Mouse (Mus musculus) lung, postnatal 0 days (tissue): ENCODE measurements around the gene Pomgnt2. TPM values are rescaled to one million over a fixed set of nuclear protein-coding genes. Genes with fewer than 3 reads are reported as not detected.

Source experiments
- ATAC-seq: fragments of 200-750 bp; cut with Nextera tagmentation; 2 replicates; pipeline ENCODE4 v1.8.0; 2017; ENCODE audit warnings: moderate library complexity
- DNase-seq: peaks from one replicate; pipeline ENCODE4 v3.0.0-alpha.2; 2016; ENCODE audit warnings: low spot score
- H3K27ac ChIP-seq: fragments of 300-500 bp; sonication (generic); 2 replicates; pipeline ENCODE4 v1.5.1; 2014; ENCODE audit warnings: antibody characterized with exemption, mild to moderate bottlenecking, low read length, mixed read lengths
- H3K27me3 ChIP-seq: fragments of 300-500 bp; sonication (generic); replicated peaks from 2 replicates; pipeline ENCODE4 v1.6.1; 2014; ENCODE audit warnings: low read length, mixed read lengths; ENCODE audit not compliant: insufficient read depth
- H3K36me3 ChIP-seq: fragments of 300-500 bp; sonication (generic); 2 replicates; pipeline ENCODE4 v1.6.1; 2014; ENCODE audit warnings: low read length, mixed read lengths; ENCODE audit not compliant: insufficient read depth
- H3K4me1 ChIP-seq: fragments of 300-500 bp; sonication (generic); 2 replicates; pipeline ENCODE4 v1.6.1; 2014; ENCODE audit warnings: antibody characterized with exemption, low read depth, low read length, mixed read lengths; ENCODE audit not compliant: insufficient read depth
- H3K4me2 ChIP-seq: fragments of 300-500 bp; sonication (generic); replicated peaks from 2 replicates; pipeline ENCODE4 v1.6.1; 2014; ENCODE audit warnings: low read depth, mild to moderate bottlenecking, low read length, moderate library complexity, mixed read lengths
- H3K4me3 ChIP-seq: fragments of 300-500 bp; sonication (generic); 2 replicates; pipeline ENCODE4 v1.5.1; 2014; ENCODE audit warnings: low read depth, low read length
- H3K9ac ChIP-seq: fragments of 300-500 bp; sonication (generic); replicated peaks from 2 replicates; pipeline ENCODE4 v1.6.1; 2014; ENCODE audit warnings: low read depth, mild to moderate bottlenecking
- H3K9me3 ChIP-seq: fragments of 300-500 bp; sonication (generic); 2 replicates; pipeline ENCODE4 v1.6.1; 2016; ENCODE audit warnings: low read length, mixed read lengths
- CTCF ChIP-seq: IDR thresholded peaks from 2 replicates; pipeline ENCODE4 v1.5.1; 2016; ENCODE audit warnings: antibody characterized with exemption, mild to moderate bottlenecking
- EP300 ChIP-seq: IDR thresholded peaks from 2 replicates; pipeline ENCODE4 v1.6.1; 2016; ENCODE audit warnings: antibody characterized with exemption, mild to moderate bottlenecking, control low read depth
- WGBS: fragments of 180-500 bp; shearing (Covaris S2); extraction: QIAGEN DNeasy Blood & Tissue Kit; methylation state at CpG from one replicate; pipeline ENCODE4 v1.1.7; 2014; 5-methylcytosine and 5-hydroxymethylcytosine counted together
- polyA plus RNA-seq: library from polyadenylated mRNA; unstranded; fragments of >200 nt; fragmentation: Nextera tagmentation; extraction: Ambion mirVana; gene quantifications from 2 replicates; pipeline ENCODE4 v1.2.1, GENCODE M21; 2015

Pomgnt2 gene
- polyA plus RNA-seq, 1 experiment from 2014 or later: 4.3 TPM

DNA sequence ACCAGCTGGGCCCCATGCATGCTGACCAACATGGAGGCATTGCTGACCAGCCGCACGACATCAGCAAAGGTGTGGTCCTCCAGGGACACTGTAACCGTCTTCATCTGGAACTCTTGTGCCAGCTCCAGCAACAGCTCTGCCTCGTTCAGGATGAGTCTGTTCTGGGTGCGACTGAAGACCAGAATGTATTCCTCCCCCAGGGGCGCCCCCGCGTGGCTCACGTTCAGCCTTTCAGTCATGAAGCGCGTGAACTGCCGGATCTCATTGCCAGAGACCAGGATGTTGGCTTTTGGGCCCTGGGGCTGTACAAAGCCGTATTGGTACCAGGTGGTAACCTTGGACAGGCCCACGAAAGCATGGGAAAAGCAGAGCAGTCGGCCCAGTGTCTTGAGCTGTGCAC lies 14.2 kb downstream of the Pomgnt2 start:
- no peaks in the 10 kb centered on the region for H3K9me3 ChIP-seq
- 89% methylated on average over 15 of the region's 15 CpGs for WGBS
- no peak for ATAC-seq
- TF ChIP-seq CTCF: no peak
- no peak for TF ChIP-seq EP300
- H3K4me2 ChIP-seq: no peak overlapping the region
- H3K36me3 ChIP-seq: no peaks in the 10 kb centered on the region
- H3K4me1 ChIP-seq: no peaks in the 10 kb centered on the region
- DNase-seq: no peak
- no peak overlapping the region for H3K4me3 ChIP-seq
- no peaks in the 10 kb centered on the region for H3K27me3 ChIP-seq
- no peak overlapping the region for H3K9ac ChIP-seq
- no peak overlapping the region for H3K27ac ChIP-seq

DNA sequence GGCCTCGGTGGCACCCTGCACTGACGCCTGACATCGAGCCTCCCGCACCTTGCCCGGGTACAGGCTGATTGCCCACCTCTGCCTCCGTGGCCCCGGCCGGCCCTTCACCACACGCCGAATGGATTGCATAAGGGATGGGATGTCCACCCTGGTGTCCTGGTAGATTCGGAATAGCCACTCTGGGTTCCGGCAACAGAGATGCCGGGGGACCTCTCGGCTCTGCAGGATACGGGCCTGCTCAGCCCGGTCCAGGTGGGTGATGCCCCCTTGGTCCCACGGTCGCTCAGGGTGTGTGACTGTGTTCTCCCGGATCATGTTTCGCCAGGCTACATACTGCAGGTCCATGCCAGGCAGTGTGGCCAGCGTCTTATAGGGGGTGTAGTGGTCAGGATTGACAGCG lies 14.7 kb downstream of the Pomgnt2 start:
- no peak for DNase-seq
- H3K4me3 ChIP-seq: no peak overlapping the region
- 96% methylated on average over 22 of the region's 22 CpGs for WGBS
- no peak overlapping the region for H3K4me2 ChIP-seq
- TF ChIP-seq EP300: no peak
- TF ChIP-seq CTCF: no peak
- H3K9ac ChIP-seq: no peak overlapping the region
- H3K27me3 ChIP-seq: no peaks in the 10 kb centered on the region
- no peaks in the 10 kb centered on the region for H3K4me1 ChIP-seq
- no peak for ATAC-seq
- no peaks in the 10 kb centered on the region for H3K9me3 ChIP-seq
- no peak overlapping the region for H3K27ac ChIP-seq
- H3K36me3 ChIP-seq: no peaks in the 10 kb centered on the region

DNA sequence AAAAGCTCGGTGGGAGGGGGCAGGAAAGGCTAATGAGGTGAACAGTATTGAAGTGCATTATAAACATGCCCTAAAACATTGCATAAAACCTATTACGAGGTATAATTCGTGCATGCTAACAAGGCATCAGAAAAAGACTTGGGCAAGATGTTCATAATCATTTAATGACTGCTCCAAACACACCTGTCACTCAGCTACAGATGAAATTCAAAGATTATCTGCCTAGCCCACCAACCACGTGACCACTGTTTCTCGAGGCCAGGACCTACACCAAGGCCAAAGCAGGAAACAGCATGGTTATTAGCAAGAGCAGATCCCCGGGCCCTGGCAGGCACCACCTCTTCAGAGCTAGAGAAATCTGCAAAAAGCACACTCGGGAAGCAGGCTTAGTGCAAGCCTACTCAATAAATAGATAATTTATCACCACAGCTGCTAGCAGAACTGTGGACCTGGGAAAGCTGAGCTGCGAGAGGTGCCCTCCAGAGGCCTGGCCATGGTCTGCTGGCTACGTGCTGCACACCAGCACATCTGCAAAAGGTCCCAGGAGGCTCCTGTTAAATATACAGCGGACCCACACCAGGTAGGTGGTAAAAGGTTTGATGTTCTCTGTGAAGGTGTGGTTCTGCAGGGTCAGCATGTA lies 15.3 kb downstream of the Pomgnt2 start:
- Histone ChIP-seq H3K9me3 (no peaks in the 10 kb centered on the region), H3K27ac (no peak overlapping the region), H3K4me2 (no peak overlapping the region), H3K9ac (no peak overlapping the region), H3K4me3 (no peak overlapping the region), H3K36me3 (no peaks in the 10 kb centered on the region), H3K27me3 (no peaks in the 10 kb centered on the region), H3K4me1 (no peaks in the 10 kb centered on the region)
- TF ChIP-seq CTCF (no peak), EP300 (no peak)
- ATAC-seq (no peak), DNase-seq (no peak)
- 83% methylated on average over 10 of the region's 10 CpGs for WGBS

DNA sequence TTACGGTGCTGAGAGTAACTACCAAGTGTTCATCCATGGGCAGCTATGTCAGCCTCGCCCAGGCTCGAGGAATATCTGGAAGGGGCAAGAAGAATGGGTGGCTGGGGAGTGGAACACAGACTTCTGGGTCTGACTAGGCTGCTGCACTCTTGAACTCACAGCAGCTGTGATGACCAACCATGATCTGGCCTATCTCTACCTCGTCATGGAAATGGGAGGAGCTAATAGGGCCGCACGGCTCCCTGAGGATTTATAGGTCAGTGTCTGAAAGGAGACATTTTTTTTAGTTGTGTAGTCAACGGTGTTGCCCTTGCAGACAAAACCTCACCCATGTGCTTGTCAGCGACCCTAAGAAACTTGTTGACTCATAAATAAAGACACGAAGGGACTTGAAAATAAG lies 15.9 kb downstream of the Pomgnt2 start:
- H3K4me2 ChIP-seq: no peak overlapping the region
- H3K9me3 ChIP-seq: no peaks in the 10 kb centered on the region
- no peaks in the 10 kb centered on the region for H3K36me3 ChIP-seq
- no peak overlapping the region for H3K4me3 ChIP-seq
- H3K27me3 ChIP-seq: no peaks in the 10 kb centered on the region
- H3K9ac ChIP-seq: no peak overlapping the region
- H3K27ac ChIP-seq: no peak overlapping the region
- TF ChIP-seq EP300 (no peak), CTCF (no peak)
- DNase-seq: no peak
- WGBS: 75% methylated on average over 9 of the region's 9 CpGs
- ATAC-seq: no peak
- no peaks in the 10 kb centered on the region for H3K4me1 ChIP-seq

DNA sequence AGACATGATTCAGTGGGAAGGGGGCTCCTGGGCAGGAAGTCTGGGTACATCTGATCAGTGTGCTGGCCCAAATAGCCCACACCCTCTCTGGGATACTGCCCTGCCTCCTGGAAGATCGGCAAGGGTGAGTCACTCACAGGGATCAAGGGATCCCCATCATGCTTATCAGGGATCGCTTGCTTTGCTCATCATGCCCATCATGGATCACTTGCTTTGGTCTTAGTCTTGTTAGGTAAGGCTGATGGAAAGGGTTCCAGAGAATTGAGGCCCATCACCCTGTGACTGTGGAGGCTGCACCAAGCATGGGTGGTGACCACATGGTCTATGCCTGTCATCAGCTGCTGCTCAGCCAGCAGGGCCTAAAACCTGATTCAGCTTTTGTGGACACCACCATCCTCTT lies 21.6 kb downstream of the Pomgnt2 start:
- ATAC-seq (no peak), DNase-seq (no peak)
- Histone ChIP-seq H3K9me3 (no peaks in the 10 kb centered on the region), H3K9ac (no peak overlapping the region), H3K36me3 (no peaks in the 10 kb centered on the region), H3K4me2 (no peak overlapping the region), H3K4me1 (no peaks in the 10 kb centered on the region), H3K27ac (no peak overlapping the region), H3K27me3 (no peaks in the 10 kb centered on the region), H3K4me3 (no peak overlapping the region)
- 64% methylated on average over 2 of the region's 2 CpGs for WGBS
- TF ChIP-seq EP300 (no peak), CTCF (no peak)

DNA sequence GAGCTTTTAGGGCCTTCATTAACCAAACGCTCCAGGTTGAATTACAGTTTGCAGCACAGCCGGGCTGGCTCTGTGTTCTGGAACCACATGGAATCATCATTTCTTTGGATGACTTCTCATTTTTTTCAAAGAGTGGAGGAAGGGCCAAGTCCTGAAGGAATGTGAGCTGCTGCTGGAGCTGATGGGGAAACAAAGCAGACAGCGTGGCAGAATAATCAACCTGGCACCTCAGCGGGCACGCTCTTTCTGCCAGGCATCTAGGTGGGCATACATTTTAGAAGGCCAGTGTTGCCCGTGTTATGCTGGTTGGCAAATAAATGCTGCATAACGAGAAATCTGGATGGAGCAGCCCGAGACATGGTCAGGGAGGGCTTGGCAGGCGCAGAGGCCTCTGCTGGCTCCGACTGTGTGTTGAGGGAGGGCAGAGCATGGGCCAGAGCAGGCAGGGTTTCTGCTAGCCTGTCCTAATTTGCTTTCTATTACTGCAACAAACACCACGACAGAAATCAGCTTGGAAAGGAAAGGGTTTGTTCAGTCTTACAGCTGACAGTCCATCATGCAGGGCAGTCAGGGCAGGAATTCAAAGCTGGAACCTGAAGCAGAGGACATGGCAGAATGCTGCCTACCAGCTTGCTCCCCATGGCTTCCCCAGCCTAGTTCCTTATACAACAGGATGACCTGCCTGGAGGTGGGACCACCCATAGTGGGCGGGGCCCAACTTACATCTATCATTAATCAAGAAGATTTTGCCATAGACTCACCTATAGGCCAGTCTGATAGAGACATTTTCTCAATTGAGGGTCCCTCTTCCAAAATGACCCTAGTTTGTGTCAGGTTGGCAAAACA lies 22.5 kb downstream of the Pomgnt2 start:
- Histone ChIP-seq H3K9ac (no peak overlapping the region), H3K27ac (no peak overlapping the region), H3K9me3 (no peaks in the 10 kb centered on the region), H3K4me3 (no peak overlapping the region), H3K4me1 (no peaks in the 10 kb centered on the region), H3K36me3 (no peaks in the 10 kb centered on the region), H3K4me2 (no peak overlapping the region), H3K27me3 (no peaks in the 10 kb centered on the region)
- DNase-seq: no peak
- ATAC-seq: no peak
- TF ChIP-seq CTCF: no peak
- TF ChIP-seq EP300: no peak
- 64% methylated on average over 12 of the region's 12 CpGs for WGBS
